29 mouse cellular contexts compared by ENCODE assay signal in genomic region chr8:13571999-13572398, GRCm38 (mm10). TPM values are rescaled to one million over a fixed set of nuclear protein-coding genes. Genes with fewer than 3 reads are reported as not detected.
A peak's percentile ranks its signal among the peaks of the same experiment; 100 is the strongest.
DNase-seq lines count a peak whose midpoint lies in the region; ATAC-seq and TF ChIP-seq lines count a peak whose summit lies in the region.
"Had no signal": no experiment of that assay in that cellular context is flagged by ENCODE, and none has a peak within 500 bp of the region (broad histone marks: within the 10 kb centered on the region; RNA-seq: fewer than 3 reads in every experiment).

No protein-coding gene starts in this region.

- peaks cover 28% of the 10 kb centered on the region for H3K36me3 ChIP-seq in forebrain, postnatal 0 days (ENCODE audit: insufficient read depth)
- peaks cover 20% of the 10 kb centered on the region for H3K36me3 ChIP-seq in forebrain, embryonic 13.5 days (ENCODE audit: poor library complexity, severe bottlenecking)
- H3K36me3 ChIP-seq in intestine, embryonic 16.5 days (ENCODE audit: control insufficient read depth, insufficient read depth, low read length) = peaks cover 2% of the 10 kb centered on the region; the same call in 1 of the 2 replicates

- 0 out of 2 replicates have a peak, but pooled peaks have one; percentile 14 for ATAC-seq in forebrain, postnatal 0 days
- ATAC-seq in forebrain, embryonic 13.5 days = no peak
- no peak for ATAC-seq in intestine, embryonic 16.5 days
- ATAC-seq: forebrain, embryonic 14.5 days; liver, postnatal 0 days; lung, postnatal 0 days had no signal

- H3K27me3 ChIP-seq in forebrain, postnatal 0 days (ENCODE audit: insufficient read depth, low read length) = no peaks in the 10 kb centered on the region
- H3K27me3 ChIP-seq in forebrain, embryonic 13.5 days = no peaks in the 10 kb centered on the region
- H3K27me3 ChIP-seq in intestine, embryonic 16.5 days (replicated peaks; ENCODE audit: control insufficient read depth, insufficient read depth, low read length) = no peaks in the 10 kb centered on the region
- H3K27me3 ChIP-seq: heart, embryonic 15.5 days; neural tube, embryonic 15.5 days had no signal

- no peak overlapping the region for H3K27ac ChIP-seq in forebrain, postnatal 0 days (ENCODE audit: low read depth, low read length)
- H3K27ac ChIP-seq in forebrain, embryonic 13.5 days = no peak overlapping the region
- H3K27ac ChIP-seq in left cerebral cortex, adult 2 months = peak overlapping the region; percentile 55
- no peak overlapping the region for H3K27ac ChIP-seq in intestine, embryonic 16.5 days (ENCODE audit: low read length)
- H3K27ac ChIP-seq: heart, embryonic 15.5 days; hindbrain, embryonic 14.5 days; midbrain, embryonic 10.5 days; neural tube, embryonic 15.5 days had no signal

- 88% methylated on average over 11 of the region's 11 CpGs for WGBS in forebrain, postnatal 0 days
- 89% methylated on average over 11 of the region's 11 CpGs for WGBS in forebrain, embryonic 13.5 days
- WGBS in intestine, embryonic 16.5 days = 93% methylated on average over 11 of the region's 11 CpGs

- DNase-seq in forebrain, postnatal 0 days = no peak
- DNase-seq in left cerebral cortex, adult 2 months (ENCODE audit: extremely low spot score in 1 of 2, low spot score in 2 of 2) = peak in 1 of 2 experiments; percentile 26
- DNase-seq in left cerebral cortex, adult 11 months (ENCODE audit: low spot score) = no peak
- peak; percentile 39 for DNase-seq in right cerebral cortex, adult 2 months (ENCODE audit: low spot score in 2 of 2)
- no peak for DNase-seq in right cerebral cortex, postnatal 4 days
- DNase-seq in spleen, adult 12 weeks (ENCODE audit: low spot score) = no peak
- DNase-seq: adrenal gland, postnatal 14 days; cerebellum, adult 9-10 months; heart, postnatal 36 days; kidney, adult 8-10 months; kidney, postnatal 10 days; liver, postnatal 0 days; thymus, postnatal 25 days had no signal

- no peak overlapping the region for H3K4me2 ChIP-seq in forebrain, postnatal 0 days (ENCODE audit: low read depth)
- no peak overlapping the region for H3K4me2 ChIP-seq in forebrain, embryonic 13.5 days
- H3K4me2 ChIP-seq in intestine, embryonic 16.5 days (ENCODE audit: low read depth, low read length) = no peak overlapping the region
- H3K4me2 ChIP-seq: heart, embryonic 15.5 days; hindbrain, embryonic 14.5 days; liver, embryonic 11.5 days; neural tube, embryonic 15.5 days had no signal

- no peak overlapping the region for H3K4me3 ChIP-seq in forebrain, postnatal 0 days (ENCODE audit: low read depth, low read length)
- H3K4me3 ChIP-seq in forebrain, embryonic 13.5 days = no peak overlapping the region
- H3K4me3 ChIP-seq in left cerebral cortex, adult 2 months = no peak overlapping the region
- H3K4me3 ChIP-seq in intestine, embryonic 16.5 days (ENCODE audit: low read length) = no peak overlapping the region
- H3K4me3 ChIP-seq: erythroblast, embryonic 14.5 days; heart, embryonic 15.5 days; midbrain, embryonic 10.5 days; neural tube, embryonic 15.5 days had no signal

- no peaks in the 10 kb centered on the region for H3K4me1 ChIP-seq in forebrain, postnatal 0 days (ENCODE audit: insufficient read depth)
- no peaks in the 10 kb centered on the region for H3K4me1 ChIP-seq in forebrain, embryonic 13.5 days
- no peaks in the 10 kb centered on the region for H3K4me1 ChIP-seq in intestine, embryonic 16.5 days (ENCODE audit: control insufficient read depth, insufficient read depth, low read length)
- H3K4me1 ChIP-seq: heart, embryonic 15.5 days; midbrain, embryonic 10.5 days; neural tube, embryonic 15.5 days had no signal

- TF ChIP-seq CTCF in forebrain, postnatal 0 days (IDR thresholded peaks at IDR 0.05; ENCODE audit: low read depth) = no peak
- TF ChIP-seq CTCF in left cerebral cortex, adult 2 months (IDR thresholded peaks at IDR 0.05) = no peak

- H3K9ac ChIP-seq in forebrain, postnatal 0 days = no peak overlapping the region
- H3K9ac ChIP-seq in forebrain, embryonic 13.5 days = no peak overlapping the region
- H3K9ac ChIP-seq in intestine, embryonic 16.5 days (ENCODE audit: low read depth, low read length) = no peak overlapping the region
- H3K9ac ChIP-seq: heart, embryonic 15.5 days; hindbrain, embryonic 14.5 days; liver, postnatal 0 days; neural tube, embryonic 15.5 days had no signal

- H3K9me3 ChIP-seq in forebrain, postnatal 0 days (ENCODE audit: low read length) = no peaks in the 10 kb centered on the region
- no peaks in the 10 kb centered on the region for H3K9me3 ChIP-seq in forebrain, embryonic 13.5 days (replicated peaks)
- no peaks in the 10 kb centered on the region for H3K9me3 ChIP-seq in intestine, embryonic 16.5 days (ENCODE audit: control insufficient read depth, low read length)
- H3K9me3 ChIP-seq: heart, embryonic 15.5 days; midbrain, embryonic 10.5 days; neural tube, embryonic 15.5 days had no signal

- intact Hi-C loops in left cerebral cortex, adult 2 months (cut with DNase I) = no loop called here

RNA-seq across cellular contexts. Expression of gene 1700029H14Rik, which starts 9.7 kb away (rescaled TPM):
- 0.14 and 0.31 TPM in 2 replicates for total RNA-seq in forebrain, postnatal 0 days (2014; rRNA removed)
- not detected in 2 replicates for polyA plus RNA-seq in forebrain, postnatal 0 days (2015; fragmentation: Nextera tagmentation; extraction: Ambion mirVana)
- polyA plus RNA-seq in forebrain, embryonic 13.5 days (2015; fragmentation: Nextera tagmentation; extraction: Ambion mirVana) = not detected in 2 replicates
- under 1 TPM; 0.38 to 0.77 TPM for total RNA-seq in left cerebral cortex, adult 2 months (2021)
- not detected in 2 replicates for polyA plus RNA-seq in intestine, embryonic 16.5 days (2015; fragmentation: Nextera tagmentation; extraction: Ambion mirVana)
- total RNA-seq: adrenal gland, postnatal 14 days; gastrocnemius, adult 18-20 months; heart, postnatal 36 days; layer of hippocampus, postnatal 25 days had no signal
- polyA plus RNA-seq: brain, embryonic 14.5 days; embryonic facial prominence, embryonic 11.5 days; erythroblast, embryonic 14.5 days; forebrain, embryonic 14.5 days; heart, embryonic 15.5 days; hindbrain, embryonic 14.5 days; intestine, embryonic 14.5 days; limb, embryonic 11.5 days; liver, embryonic 11.5 days; liver, postnatal 0 days; lung, postnatal 0 days; midbrain, embryonic 10.5 days; neural tube, embryonic 15.5 days had no signal

Comparison
In these comparisons a context has a peak if more than half of its experiments do, and no peak if none do; other contexts are left out.
1. DNase-seq: peak in right cerebral cortex, adult 2 months (2 of 2); none in forebrain, postnatal 0 days (single experiment), left cerebral cortex, adult 11 months (single experiment), right cerebral cortex, postnatal 4 days (single experiment) and spleen, adult 12 weeks (single experiment).